Mouse (Mus musculus): ENCODE data around the gene Tenm2.

Tenm2 gene

GRCm38 (mm10) chr11:35959270-35959669, 1276.5 kb downstream of the Tenm2 start:
- no peak for DNase-seq (ENCODE audit: low read depth, low spot score)

Data from telencephalon, adult 2 months (tissue).